Mouse (Mus musculus) neural tube, embryonic 14.5 days (tissue): ENCODE results near the gene Cyp2r1. TPM values are rescaled to one million over a fixed set of nuclear protein-coding genes. Genes with fewer than 3 reads are reported as not detected.
"Not testable (repeated sequence)": the region's sequence is repeated elsewhere in the genome, so short reads cannot be mapped to it uniquely, and the experiment has no call there.

Experiments
- ATAC-seq: fragments of 200-750 bp; cut with Nextera tagmentation; 2 replicates; pipeline ENCODE4 v1.8.0; 2017; ENCODE audit warnings: low read depth, mild to moderate bottlenecking, moderate TSS enrichment, moderate library complexity
- H3K27ac ChIP-seq: fragments of 300-500 bp; sonication (generic); 2 replicates; pipeline ENCODE4 v1.5.1; 2014; ENCODE audit warnings: low read depth, mild to moderate bottlenecking, control low read depth, low read length, moderate library complexity, mixed read lengths
- H3K27me3 ChIP-seq: fragments of 300-500 bp; sonication (generic); 2 replicates; pipeline ENCODE4 v1.6.1; 2014; ENCODE audit warnings: low read length; ENCODE audit not compliant: control insufficient read depth, insufficient read depth
- H3K36me3 ChIP-seq: fragments of 300-500 bp; sonication (generic); 2 replicates; pipeline ENCODE4 v1.6.1; 2014; ENCODE audit warnings: low read length, mixed read lengths; ENCODE audit not compliant: control insufficient read depth, insufficient read depth
- H3K4me1 ChIP-seq: fragments of 300-500 bp; sonication (generic); 2 replicates; pipeline ENCODE4 v1.6.1; 2014; ENCODE audit warnings: low read length; ENCODE audit not compliant: control insufficient read depth, insufficient read depth
- H3K4me2 ChIP-seq: fragments of 300-500 bp; sonication (generic); 2 replicates; pipeline ENCODE4 v1.6.1; 2014; ENCODE audit warnings: mild to moderate bottlenecking, low read depth, low read length, control low read depth
- H3K4me3 ChIP-seq: fragments of 300-500 bp; sonication (generic); 2 replicates; pipeline ENCODE4 v1.5.1; 2014; ENCODE audit warnings: low read depth, low read length, control low read depth, mixed read lengths
- H3K9ac ChIP-seq: fragments of 300-500 bp; sonication (generic); replicated peaks from 2 replicates; pipeline ENCODE4 v1.6.1; 2014; ENCODE audit warnings: low read depth, mild to moderate bottlenecking, control low read depth, low read length, mixed read lengths
- H3K9me3 ChIP-seq: fragments of 300-500 bp; sonication (generic); 2 replicates; pipeline ENCODE4 v1.6.1; 2016; ENCODE audit warnings: low read length; ENCODE audit not compliant: control insufficient read depth
- WGBS: fragments of 180-500 bp; shearing (Covaris S2); extraction: QIAGEN DNeasy Blood & Tissue Kit; methylation state at CpG from one replicate; pipeline ENCODE4 v1.1.7; 2014; 5-methylcytosine and 5-hydroxymethylcytosine counted together
- polyA plus RNA-seq: library from polyadenylated mRNA; unstranded; fragments of >200 nt; fragmentation: Nextera tagmentation; extraction: Ambion mirVana; gene quantifications from 2 replicates; pipeline ENCODE4 v1.2.1, GENCODE M21; 2014

Gene Cyp2r1
- polyA plus RNA-seq, result 1.5 and 2.0 TPM in 2 replicates

DNA sequence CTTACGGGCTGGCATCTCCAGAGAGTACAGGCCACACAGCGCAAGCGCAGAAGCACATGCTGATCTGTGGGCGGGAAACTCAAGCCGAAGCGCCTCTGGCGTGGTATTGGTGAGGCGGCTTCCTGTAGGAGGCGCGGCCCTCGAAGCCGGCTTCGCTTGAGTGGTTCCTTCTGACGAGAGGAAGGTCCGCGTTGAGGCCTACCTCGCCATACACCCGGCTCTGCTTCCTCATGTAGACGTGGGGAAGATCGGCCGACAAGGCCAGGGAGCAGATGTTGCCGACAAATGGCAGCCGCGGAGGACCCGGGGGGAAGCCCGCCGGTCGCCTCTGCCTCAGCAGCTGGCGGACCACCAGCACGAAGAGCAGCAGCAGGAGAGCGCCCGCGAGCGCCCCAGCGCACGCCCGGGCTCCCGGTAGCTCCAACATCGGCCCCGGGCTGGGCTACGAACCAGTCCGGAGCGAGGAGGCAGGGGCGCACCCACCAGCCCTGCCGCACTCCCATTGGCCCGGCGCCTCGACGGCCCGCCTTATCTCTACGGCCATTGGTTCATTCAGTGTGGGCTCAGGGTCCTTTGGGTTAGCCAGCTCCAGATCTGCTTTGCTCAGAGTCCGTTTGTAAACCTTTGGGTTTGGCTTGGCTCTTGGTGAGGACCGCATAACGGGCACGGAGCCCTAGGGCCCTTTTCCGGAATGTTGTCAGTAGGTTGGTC, at the start of gene Cyp2r1:
TSS of gene Cyp2r1 (minus strand) at position 442 of the 711 bp plus-strand sequence.
- H3K9ac ChIP-seq, result peak within 1 kb of the TSS; percentile 56
- H3K27me3 ChIP-seq, result no peaks in the 10 kb centered on the region
- H3K4me3 ChIP-seq, result peak within 1 kb of the TSS; percentile 58
- peaks cover 3% of the 10 kb centered on the region; the same call in 1 of the 2 replicates for H3K4me1 ChIP-seq
- H3K9me3 ChIP-seq, result no peaks in the 10 kb centered on the region
- 2% methylated on average over 56 of the region's 56 CpGs for WGBS
- peak within 1 kb of the TSS; percentile 72 for H3K27ac ChIP-seq
- ATAC-seq, result peak; percentile 100
- no peaks in the 10 kb centered on the region for H3K36me3 ChIP-seq
- H3K4me2 ChIP-seq, result peak within 1 kb of the TSS; percentile 71

DNA sequence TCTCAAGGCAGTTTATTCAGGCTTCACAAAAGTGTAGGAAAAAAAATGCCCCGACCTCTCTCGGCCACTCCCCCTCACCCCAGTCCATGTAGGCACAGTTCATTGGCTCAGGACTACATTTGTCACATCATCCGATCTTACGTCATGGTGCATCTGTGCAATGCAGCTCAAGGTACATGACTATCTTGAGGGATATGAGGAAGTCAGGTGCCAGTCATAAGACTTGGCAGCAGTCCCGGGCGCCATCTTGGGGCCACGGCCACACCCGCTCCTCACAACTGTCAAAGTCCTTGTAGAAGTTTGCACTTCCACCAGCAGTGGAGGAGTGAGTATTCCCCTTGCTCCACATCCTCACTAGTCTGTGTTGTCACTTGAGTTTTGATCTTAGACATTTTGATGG, 31.6 kb upstream of the Cyp2r1 start:
- H3K9ac ChIP-seq, H3K4me1 ChIP-seq, H3K9me3 ChIP-seq, ATAC-seq, H3K27me3 ChIP-seq, H3K27ac ChIP-seq, H3K4me2 ChIP-seq, H3K4me3 ChIP-seq, H3K36me3 ChIP-seq: not testable (repeated sequence)
- WGBS, result 94% methylated on average over 8 of the region's 8 CpGs

DNA sequence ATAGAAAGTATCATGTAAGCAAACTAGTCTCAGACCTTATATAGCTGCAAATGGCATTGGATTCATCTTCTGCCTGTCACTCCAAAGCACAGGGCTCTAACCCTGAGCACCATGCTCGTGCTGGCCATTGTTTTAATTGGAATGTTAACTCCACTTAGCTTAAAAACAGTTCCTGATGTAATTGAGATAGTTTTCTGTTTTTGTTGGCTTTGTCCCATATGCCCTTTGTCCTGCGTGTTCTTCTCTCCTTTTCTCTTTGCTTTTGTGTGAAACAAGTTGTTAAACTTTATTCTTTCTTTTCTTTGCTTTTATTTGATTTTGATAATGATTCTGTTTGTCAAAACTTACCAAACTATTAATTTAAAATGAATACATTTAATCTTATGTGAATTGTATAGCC, 19.7 kb upstream of the Cyp2r1 start:
- 46% methylated on average over 2 of the region's 2 CpGs for WGBS
- Histone ChIP-seq H3K4me3 (no peak overlapping the region), H3K9ac (no peak overlapping the region)

DNA sequence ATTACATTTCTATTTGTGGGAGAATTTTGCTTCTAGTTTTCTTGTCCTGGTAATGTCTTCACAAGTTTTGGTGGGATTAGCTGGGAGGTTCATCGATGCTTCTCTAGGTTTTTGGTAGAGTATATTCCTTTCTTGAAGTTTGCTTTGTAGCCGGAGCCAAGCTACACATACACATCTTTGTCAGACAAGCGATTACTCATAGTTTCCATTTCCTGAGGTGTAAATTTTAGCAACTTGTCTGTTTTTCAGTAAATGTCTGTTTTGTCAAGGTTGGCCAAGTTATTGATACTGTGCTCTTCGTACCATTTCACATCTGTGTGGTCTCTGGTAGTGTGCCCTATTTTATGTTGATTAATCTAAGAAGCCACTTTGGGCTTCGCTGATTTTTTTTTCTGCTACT, 18.4 kb upstream of the Cyp2r1 start:
- Histone ChIP-seq H3K4me3 (no peak overlapping the region), H3K36me3 (no peaks in the 10 kb centered on the region), H3K9ac (no peak overlapping the region), H3K4me2 (no peak overlapping the region), H3K27ac (no peak overlapping the region), H3K9me3 (no peaks in the 10 kb centered on the region), H3K4me1 (no peaks in the 10 kb centered on the region), H3K27me3 (no peaks in the 10 kb centered on the region)
- ATAC-seq, result no peak
- WGBS, result 91% methylated on average over 5 of the region's 5 CpGs

More for the DNA sequence above, 19.7 kb upstream of the Cyp2r1 start:
- Histone ChIP-seq H3K4me2 (no peak overlapping the region), H3K4me1 (no peaks in the 10 kb centered on the region), H3K27ac (no peak overlapping the region), H3K27me3 (no peaks in the 10 kb centered on the region), H3K36me3 (no peaks in the 10 kb centered on the region), H3K9me3 (no peaks in the 10 kb centered on the region)
- no peak for ATAC-seq

DNA sequence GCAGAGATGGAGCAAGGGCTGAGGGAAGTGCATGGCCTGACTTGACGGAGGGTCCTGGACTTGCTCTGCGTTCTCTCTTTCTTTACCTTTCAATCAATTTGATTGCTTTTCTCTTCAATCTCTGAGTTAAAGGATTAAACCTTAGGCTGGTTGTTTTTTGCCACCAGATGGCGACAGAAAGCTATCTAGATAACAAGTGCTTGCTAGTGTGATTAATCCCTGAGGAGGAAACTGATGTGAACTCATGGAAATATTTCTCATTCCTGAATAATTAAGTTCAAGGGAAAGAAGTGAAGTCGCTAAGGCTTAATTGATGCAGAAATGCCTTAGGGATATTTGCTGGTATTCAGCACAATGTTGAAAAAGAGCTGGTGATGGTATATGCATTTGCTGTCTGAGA, 17.7 kb upstream of the Cyp2r1 start:
- Histone ChIP-seq H3K36me3 (no peaks in the 10 kb centered on the region), H3K9me3 (no peaks in the 10 kb centered on the region), H3K27ac (no peak overlapping the region), H3K4me3 (no peak overlapping the region), H3K4me1 (no peaks in the 10 kb centered on the region), H3K27me3 (no peaks in the 10 kb centered on the region), H3K9ac (no peak overlapping the region), H3K4me2 (no peak overlapping the region)
- WGBS, result 8% methylated on average over 4 of the region's 4 CpGs
- no peak for ATAC-seq

DNA sequence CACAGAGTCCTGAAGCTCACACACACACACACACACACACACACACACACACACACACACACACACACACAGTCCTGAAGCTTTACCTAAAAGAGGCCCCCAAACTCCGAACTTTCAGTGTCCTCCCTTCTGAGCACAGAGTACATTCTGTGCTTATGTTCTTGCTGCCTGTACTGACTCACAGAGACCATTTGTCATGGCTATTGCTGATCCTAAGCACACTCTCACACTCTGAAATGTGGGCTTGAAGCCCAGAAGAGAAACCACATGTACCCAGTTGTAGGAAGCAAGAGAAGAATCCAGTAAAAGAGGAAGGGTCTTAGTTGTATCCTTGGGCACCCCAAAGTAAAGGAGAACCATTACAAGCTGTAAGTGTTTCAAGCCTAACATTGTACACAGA, 14.9 kb upstream of the Cyp2r1 start:
- ATAC-seq, result no peak
- H3K27ac ChIP-seq, result no peak overlapping the region
- no peak overlapping the region for H3K4me3 ChIP-seq
- 88% methylated on average over 1 of the region's 1 CpGs for WGBS
- no peaks in the 10 kb centered on the region for H3K36me3 ChIP-seq
- no peaks in the 10 kb centered on the region for H3K27me3 ChIP-seq
- no peaks in the 10 kb centered on the region for H3K9me3 ChIP-seq
- no peak overlapping the region for H3K9ac ChIP-seq
- H3K4me1 ChIP-seq, result no peaks in the 10 kb centered on the region
- no peak overlapping the region for H3K4me2 ChIP-seq

DNA sequence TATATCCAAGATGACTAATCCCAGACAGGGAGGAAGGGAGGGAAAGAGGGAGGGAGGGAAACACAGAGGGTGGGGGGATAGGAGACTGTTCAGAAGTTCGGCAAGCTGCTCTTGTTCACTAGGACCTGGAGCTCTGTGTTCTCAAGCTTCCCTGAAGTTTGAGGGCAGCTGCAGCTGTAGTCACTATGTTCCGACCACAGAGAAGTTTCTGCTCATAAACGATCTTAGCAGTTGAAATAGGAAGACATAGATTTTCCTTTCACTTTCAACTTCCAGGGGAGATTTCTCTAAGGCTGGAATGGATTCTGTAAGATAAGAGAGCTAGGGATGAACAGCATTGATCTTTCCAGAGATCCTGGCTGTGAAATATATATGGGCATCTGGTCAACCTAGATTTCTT, 14.2 kb upstream of the Cyp2r1 start:
- no peaks in the 10 kb centered on the region for H3K4me1 ChIP-seq
- H3K27me3 ChIP-seq, result no peaks in the 10 kb centered on the region
- ATAC-seq, result no peak
- H3K4me3 ChIP-seq, result no peak overlapping the region
- no peaks in the 10 kb centered on the region for H3K9me3 ChIP-seq
- no peaks in the 10 kb centered on the region for H3K36me3 ChIP-seq
- 89% methylated on average over 3 of the region's 3 CpGs for WGBS
- no peak overlapping the region for H3K27ac ChIP-seq
- H3K4me2 ChIP-seq, result no peak overlapping the region
- no peak overlapping the region for H3K9ac ChIP-seq

DNA sequence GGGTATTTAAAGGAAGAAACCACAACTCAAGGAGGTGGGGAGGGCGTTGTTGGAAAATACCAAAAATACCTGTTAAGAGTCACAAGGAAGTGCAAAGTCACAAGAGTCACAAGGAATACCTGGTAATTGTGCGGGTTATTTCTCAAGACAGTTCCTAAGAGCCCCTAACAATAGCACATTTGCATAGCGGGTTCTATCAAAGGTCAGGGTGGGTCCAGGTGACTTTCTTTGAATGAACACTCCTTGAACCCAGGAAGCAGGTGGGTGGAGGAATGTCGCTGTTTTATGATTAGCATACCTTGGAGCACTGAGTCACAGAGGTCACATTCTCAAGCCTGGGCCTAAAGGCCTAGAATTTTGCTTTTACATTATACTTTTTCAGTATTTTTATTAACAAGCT, 11.1 kb upstream of the Cyp2r1 start:
- not testable (repeated sequence) for H3K9me3 ChIP-seq, H3K27me3 ChIP-seq, H3K4me1 ChIP-seq, H3K36me3 ChIP-seq, H3K9ac ChIP-seq, H3K27ac ChIP-seq, H3K4me2 ChIP-seq, H3K4me3 ChIP-seq, ATAC-seq
- WGBS, result 91% methylated on average over 4 of the region's 4 CpGs

DNA sequence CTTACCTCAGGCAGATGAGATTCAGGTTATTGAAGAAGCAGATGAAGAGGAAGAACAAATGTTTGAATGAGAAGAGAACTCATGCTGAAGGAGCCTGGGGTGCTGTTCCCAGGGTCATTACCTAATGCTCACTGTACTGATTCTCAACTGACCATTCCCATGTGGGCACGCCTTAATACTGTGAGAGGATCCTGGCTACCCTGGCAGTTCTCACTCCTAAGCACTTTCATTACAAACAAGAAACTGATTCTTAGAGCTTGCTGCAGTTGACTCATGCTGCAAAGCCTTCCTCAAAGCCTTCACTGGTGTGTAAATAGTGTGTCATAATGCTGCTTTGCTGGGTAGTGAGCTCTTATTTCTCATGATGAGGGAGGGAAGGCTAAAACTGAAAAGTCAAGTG, 26.6 kb downstream of the Cyp2r1 start:
- Histone ChIP-seq H3K9ac (no peak overlapping the region), H3K27ac (no peak overlapping the region), H3K4me3 (no peak overlapping the region), H3K4me2 (no peak overlapping the region), H3K4me1 (no peaks in the 10 kb centered on the region), H3K27me3 (no peaks in the 10 kb centered on the region), H3K9me3 (no peaks in the 10 kb centered on the region), H3K36me3 (no peaks in the 10 kb centered on the region; the same call in 1 of the 2 replicates)
- ATAC-seq, result no peak
- WGBS, result 88% methylated on average over 1 of the region's 1 CpGs
